Mouse (Mus musculus) macrophage (primary cell): ENCODE results near the gene Col1a1. TPM values are rescaled to one million over a fixed set of nuclear protein-coding genes. Genes with fewer than 3 reads are reported as not detected.

Experiments
- H3K27ac ChIP-seq: fragments of 350-480 bp; formaldehyde crosslinking; 2 replicates; pipeline ENCODE4 v1.9.0; 2021
- H3K36me3 ChIP-seq: fragments of 350-480 bp; formaldehyde crosslinking; 2 replicates; pipeline ENCODE4 v1.9.0; 2021; ENCODE audit errors: inconsistent target
- H3K4me3 ChIP-seq: fragments of 350-480 bp; formaldehyde crosslinking; 2 replicates; pipeline ENCODE4 v1.9.0; 2021; ENCODE audit errors: inconsistent target
- H3K79me2 ChIP-seq: fragments of 350-480 bp; formaldehyde crosslinking; 2 replicates; pipeline ENCODE4 v1.9.0; 2021; ENCODE audit errors: inconsistent target
- WGBS: methylation state at CpG from one replicate; pipeline ENCODE4 v1.1.7; 2026; ENCODE audit warnings: inconsistent platforms; ENCODE audit not compliant: missing documents; 5-methylcytosine and 5-hydroxymethylcytosine counted together
- polyA plus RNA-seq: library from polyadenylated mRNA; stranded (reverse); fragments of 250-400 nt; gene quantifications from 3 replicates; pipeline ENCODE4 v1.2.4, GENCODE M21; 2018; ENCODE audit warnings: inconsistent platforms
- total RNA-seq, 78 experiments: library from RNA; depleted of rRNA; stranded (reverse); fragments of 250-400 nt; gene quantifications; 1 replicate in 9 of 78; 2 replicates in 24 of 78; 3 replicates in 43 of 78; 4 replicates in 2 of 78; pipeline ENCODE4 v1.2.4; 2018; ENCODE audit warnings: inconsistent platforms in 56 of 78

The Col1a1 gene
- total RNA-seq (2018; cell fraction: chromatin; rRNA removed) = 100 to 1,000 TPM in 1 of 26 experiments, 1 to 10 TPM in 21, under 1 TPM in 1, not detected in 3; 0.77 to 483 (median 1.4) TPM
- total RNA-seq (2018; cell fraction: cytosol; rRNA removed) = under 1 TPM in 18 of 26 experiments, not detected in 8; under 0.01 to 0.27 (median 0.05) TPM
- total RNA-seq (2018; cell fraction: nucleus; rRNA removed) = 10 to 100 TPM in 1 of 26 experiments, 1 to 10 TPM in 1, under 1 TPM in 21, not detected in 3; 0.15 to 80.9 (median 0.28) TPM
- 0.20 to 0.22 TPM in 2 of 3 replicates, not detected in the other for polyA plus RNA-seq

DNA sequence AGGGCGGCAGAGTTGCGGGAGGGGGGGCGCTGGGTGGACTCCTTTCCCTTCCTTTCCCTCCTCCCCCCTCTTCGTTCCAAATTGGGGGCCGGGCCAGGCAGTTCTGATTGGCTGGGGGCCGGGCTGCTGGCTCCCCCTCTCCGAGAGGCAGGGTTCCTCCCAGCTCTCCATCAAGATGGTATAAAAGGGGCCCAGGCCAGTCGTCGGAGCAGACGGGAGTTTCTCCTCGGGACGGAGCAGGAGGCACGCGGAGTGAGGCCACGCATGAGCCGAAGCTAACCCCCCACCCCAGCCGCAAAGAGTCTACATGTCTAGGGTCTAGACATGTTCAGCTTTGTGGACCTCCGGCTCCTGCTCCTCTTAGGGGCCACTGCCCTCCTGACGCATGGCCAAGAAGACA is at the start of gene Col1a1:
Gene Col1a1 (plus strand): TSS at position 180 of the 400 bp plus-strand sequence.
- H3K4me3 ChIP-seq = no peak within 1 kb of the TSS
- H3K36me3 ChIP-seq = no peaks in the 10 kb centered on the region
- H3K27ac ChIP-seq = no peak within 1 kb of the TSS
- no peaks in the 10 kb centered on the region for H3K79me2 ChIP-seq
- 47% methylated on average over 17 of the region's 19 CpGs for WGBS

- no peak overlapping the region for H3K27ac ChIP-seq
- no peaks in the 10 kb centered on the region for H3K36me3 ChIP-seq
- H3K4me3 ChIP-seq = no peak overlapping the region
- no peaks in the 10 kb centered on the region for H3K79me2 ChIP-seq
- WGBS = 89% methylated on average over 6 of the region's 6 CpGs
Observed at GRCm38 (mm10) chr11:94891155-94891554, 44.9 kb upstream of the Col1a1 start.

GRCm38 (mm10) chr11:94896753-94897376 is 39.2 kb upstream of the Col1a1 start:
- no peak overlapping the region for H3K27ac ChIP-seq
- H3K79me2 ChIP-seq = no peaks in the 10 kb centered on the region
- 88% methylated on average over 16 of the region's 16 CpGs for WGBS
- no peak overlapping the region for H3K4me3 ChIP-seq
- no peaks in the 10 kb centered on the region for H3K36me3 ChIP-seq

DNA sequence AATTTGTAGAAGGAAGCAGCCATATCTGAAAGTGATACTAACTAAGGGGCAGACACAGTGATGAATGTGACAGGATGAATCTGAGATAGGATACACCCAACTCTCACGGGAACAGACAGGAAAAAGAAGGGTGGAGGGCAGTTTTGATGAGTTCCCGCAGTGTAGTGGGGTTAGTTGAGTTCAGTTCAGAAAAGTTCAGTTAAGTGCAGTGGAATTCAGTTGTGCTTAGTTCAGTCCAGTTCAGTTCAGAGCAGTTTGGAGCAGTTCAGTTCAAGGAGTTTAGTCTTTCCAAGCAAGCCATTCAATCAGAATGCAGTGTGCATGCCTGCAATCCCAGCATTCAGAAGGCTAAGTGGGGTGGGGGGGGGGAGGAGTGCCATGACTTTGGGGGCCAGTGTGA is 34.8 kb upstream of the Col1a1 start:
- H3K4me3 ChIP-seq = no peak overlapping the region
- no peaks in the 10 kb centered on the region for H3K36me3 ChIP-seq
- no peaks in the 10 kb centered on the region for H3K79me2 ChIP-seq
- 54% methylated on average over 2 of the region's 2 CpGs for WGBS
- H3K27ac ChIP-seq = no peak overlapping the region

DNA sequence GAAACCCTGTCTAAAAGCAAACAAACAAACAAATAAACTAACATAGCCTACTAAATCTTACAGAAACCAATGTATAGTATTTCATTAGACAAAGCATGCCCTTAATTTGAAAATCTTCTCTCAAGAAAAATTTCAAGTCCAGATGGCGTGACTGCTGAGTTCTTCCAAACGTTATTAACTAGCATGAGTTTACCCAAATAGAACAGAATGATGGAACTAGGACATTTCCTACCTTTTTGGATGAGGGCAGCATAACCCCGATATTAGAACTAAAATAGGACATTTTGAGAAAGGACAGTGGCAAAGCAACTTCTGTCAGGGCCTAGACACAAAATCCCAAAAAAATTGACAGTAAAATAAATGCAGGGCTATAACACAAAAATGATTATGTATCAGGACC is 31.7 kb upstream of the Col1a1 start:
- H3K4me3 ChIP-seq = no peak overlapping the region
- H3K79me2 ChIP-seq = no peaks in the 10 kb centered on the region
- WGBS = 84% methylated on average over 3 of the region's 3 CpGs
- no peak overlapping the region for H3K27ac ChIP-seq
- H3K36me3 ChIP-seq = no peaks in the 10 kb centered on the region

GRCm38 (mm10) chr11:94910971-94911370 is 25.1 kb upstream of the Col1a1 start:
- Histone ChIP-seq H3K4me3 (no peak overlapping the region), H3K36me3 (no peaks in the 10 kb centered on the region), H3K27ac (no peak overlapping the region), H3K79me2 (no peaks in the 10 kb centered on the region)
- 92% methylated on average over 5 of the region's 5 CpGs for WGBS

- Histone ChIP-seq H3K27ac (no peak overlapping the region), H3K79me2 (no peaks in the 10 kb centered on the region), H3K36me3 (no peaks in the 10 kb centered on the region), H3K4me3 (no peak overlapping the region)
- 84% methylated on average over 3 of the region's 3 CpGs for WGBS
Observed at GRCm38 (mm10) chr11:94912568-94912967, 23.5 kb upstream of the Col1a1 start.

DNA sequence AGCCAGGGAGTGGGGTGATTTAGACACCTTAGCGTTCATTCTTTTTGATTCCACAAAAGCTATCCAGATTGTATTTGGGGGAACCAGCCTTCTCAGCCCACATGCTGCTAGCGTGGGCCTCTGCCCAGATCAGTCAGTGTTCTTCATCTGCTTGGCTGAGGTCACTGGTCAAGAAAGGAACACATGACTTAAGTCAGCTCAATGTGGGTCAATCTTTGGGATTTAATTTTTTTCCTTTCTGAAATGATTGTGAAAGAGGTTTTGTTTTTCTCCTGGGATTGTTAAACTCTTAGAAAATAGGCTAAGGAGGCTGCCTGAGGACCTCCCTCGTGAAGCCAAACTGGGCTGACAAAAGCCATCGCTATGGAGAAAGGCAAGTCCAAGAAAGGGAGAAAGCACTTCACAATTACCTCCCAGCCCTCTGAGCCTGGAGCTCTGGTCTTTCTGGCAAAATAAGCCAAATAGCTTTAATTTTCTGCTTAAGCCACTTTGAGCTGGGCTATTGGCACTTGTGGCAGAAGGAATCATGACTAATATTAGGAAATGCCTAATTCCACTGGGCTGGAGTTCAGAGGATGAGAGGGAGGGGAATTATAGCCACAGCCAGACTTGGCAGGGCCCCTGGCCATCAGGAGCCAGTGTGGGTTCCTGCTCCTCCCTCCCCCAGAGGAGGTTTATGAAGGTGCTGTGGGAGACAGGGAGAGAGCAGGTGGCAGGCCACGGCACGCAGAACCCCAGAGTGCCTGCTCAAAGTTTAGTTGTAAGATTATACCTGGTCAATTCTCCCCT is 22.5 kb upstream of the Col1a1 start:
- no peak overlapping the region for H3K4me3 ChIP-seq
- no peaks in the 10 kb centered on the region for H3K36me3 ChIP-seq
- no peak overlapping the region for H3K27ac ChIP-seq
- WGBS = 80% methylated on average over 6 of the region's 6 CpGs
- no peaks in the 10 kb centered on the region for H3K79me2 ChIP-seq

DNA sequence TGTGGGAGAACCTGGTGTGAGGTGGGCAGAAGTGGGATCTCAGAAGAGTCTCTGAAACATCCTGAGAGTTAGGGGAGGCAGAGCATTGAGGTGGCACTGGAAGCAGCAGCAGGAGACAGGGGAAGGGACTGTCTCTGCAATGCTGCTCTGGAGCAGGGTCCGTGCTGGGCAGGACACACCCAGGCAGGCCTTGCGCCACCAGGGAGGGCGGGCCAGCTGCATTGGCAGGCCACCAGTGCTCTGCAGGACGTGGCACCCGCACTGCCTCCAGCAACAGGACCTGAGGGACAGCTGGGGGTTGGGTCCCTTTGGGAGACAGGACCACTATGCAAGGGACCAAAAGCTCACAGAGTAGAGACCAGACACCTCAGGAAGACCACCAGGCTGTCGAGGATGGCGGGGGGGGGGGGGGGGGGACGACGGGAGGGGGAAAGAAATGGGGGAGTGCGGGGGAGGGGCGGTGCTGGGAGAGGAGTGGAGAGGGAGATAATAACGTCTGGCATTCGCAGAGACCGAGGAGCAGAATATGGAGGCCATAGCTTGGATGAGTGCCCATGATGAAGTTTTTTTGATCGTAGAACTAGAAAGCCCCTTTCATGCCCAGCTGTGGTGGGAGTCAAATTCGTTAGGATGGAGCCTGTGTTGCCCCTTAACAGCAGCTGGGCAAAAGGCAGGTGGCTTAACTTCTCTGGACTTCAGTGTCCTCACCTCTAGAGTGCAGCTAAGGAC is 20.2 kb upstream of the Col1a1 start:
- 65% methylated on average over 9 of the region's 16 CpGs for WGBS
- no peaks in the 10 kb centered on the region for H3K79me2 ChIP-seq
- H3K27ac ChIP-seq = no peak overlapping the region
- H3K36me3 ChIP-seq = no peaks in the 10 kb centered on the region
- H3K4me3 ChIP-seq = no peak overlapping the region

- H3K27ac ChIP-seq = no peak overlapping the region
- no peaks in the 10 kb centered on the region for H3K36me3 ChIP-seq
- H3K79me2 ChIP-seq = no peaks in the 10 kb centered on the region
- no peak overlapping the region for H3K4me3 ChIP-seq
- 59% methylated on average over 4 of the region's 4 CpGs for WGBS
Observed at GRCm38 (mm10) chr11:94916477-94916876, 19.5 kb upstream of the Col1a1 start.

DNA sequence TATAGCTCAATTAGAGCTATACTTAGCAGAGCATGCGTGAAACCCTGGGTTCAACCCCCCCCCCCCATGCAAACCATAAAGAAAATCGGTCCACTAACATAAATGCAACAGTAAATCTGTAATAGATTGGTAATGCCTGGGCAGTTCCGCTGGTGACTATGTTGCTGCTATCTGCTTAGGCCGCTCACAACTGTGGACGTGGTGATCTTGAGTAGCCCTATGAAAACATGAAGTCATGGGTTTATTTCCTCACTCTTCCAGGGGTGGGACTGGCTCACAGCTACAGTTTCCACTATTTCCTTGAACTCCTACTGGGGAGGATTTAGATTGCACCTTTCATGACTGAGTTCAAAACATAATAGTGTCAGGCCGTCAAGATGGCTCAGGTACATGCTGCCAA is 18.3 kb upstream of the Col1a1 start:
- no peaks in the 10 kb centered on the region for H3K36me3 ChIP-seq
- H3K79me2 ChIP-seq = no peaks in the 10 kb centered on the region
- no peak overlapping the region for H3K4me3 ChIP-seq
- no peak overlapping the region for H3K27ac ChIP-seq
- WGBS = 82% methylated on average over 6 of the region's 6 CpGs

GRCm38 (mm10) chr11:94920996-94921401 is 15.0 kb upstream of the Col1a1 start:
- no peak overlapping the region for H3K4me3 ChIP-seq
- H3K79me2 ChIP-seq = no peaks in the 10 kb centered on the region
- 43% methylated on average over 4 of the region's 6 CpGs for WGBS
- H3K27ac ChIP-seq = no peak overlapping the region
- no peaks in the 10 kb centered on the region for H3K36me3 ChIP-seq

DNA sequence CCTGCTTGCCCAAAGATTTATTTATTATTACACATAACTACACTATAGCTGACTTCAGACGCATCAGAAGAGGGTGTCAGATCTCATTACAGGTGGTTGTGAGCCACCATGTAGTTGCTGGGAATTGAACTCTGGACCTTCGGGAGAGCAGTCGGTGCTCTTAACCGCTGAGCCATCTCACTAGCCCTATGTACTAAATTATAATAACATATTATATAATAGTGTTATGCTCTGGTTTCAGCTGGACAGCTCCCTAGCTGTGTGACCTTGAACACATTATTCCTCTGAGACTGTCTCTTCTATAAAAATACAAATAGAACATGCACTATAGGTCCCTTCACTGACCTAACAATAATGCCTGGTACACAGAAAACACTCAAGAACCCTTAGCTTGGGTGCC is 11.0 kb upstream of the Col1a1 start:
- H3K79me2 ChIP-seq = no peaks in the 10 kb centered on the region
- 94% methylated on average over 4 of the region's 4 CpGs for WGBS
- H3K36me3 ChIP-seq = no peaks in the 10 kb centered on the region
- no peak overlapping the region for H3K4me3 ChIP-seq
- H3K27ac ChIP-seq = no peak overlapping the region

- H3K36me3 ChIP-seq = no peaks in the 10 kb centered on the region
- 84% methylated on average over 11 of the region's 11 CpGs for WGBS
- no peak overlapping the region for H3K27ac ChIP-seq
Observed at GRCm38 (mm10) chr11:94926431-94926830, 9.6 kb upstream of the Col1a1 start.

More at GRCm38 (mm10) chr11:94926431-94926830, 9.6 kb upstream of the Col1a1 start:
- H3K4me3 ChIP-seq = no peak overlapping the region
- no peaks in the 10 kb centered on the region for H3K79me2 ChIP-seq
